Mouse (Mus musculus) CD4-positive helper T cell, adult 2 months (primary cell): ENCODE data around the gene Manbal.

Experiments used
- DNase-seq: peaks from one replicate; pipeline ENCODE4 v3.0.0-alpha.2; 2012; ENCODE audit warnings: low read depth, missing footprints, low spot score

The Manbal gene

GRCm38 (mm10) chr2:157411151-157411693, 43.8 kb downstream of the Manbal start:
- DNase-seq = no peak

- DNase-seq = no peak
Measured at GRCm38 (mm10) chr2:157412497-157412896, 45.1 kb downstream of the Manbal start.

GRCm38 (mm10) chr2:157417229-157417628, 49.8 kb downstream of the Manbal start:
- DNase-seq = no peak

GRCm38 (mm10) chr2:157418206-157418605, 50.8 kb downstream of the Manbal start, which contains the start of gene Src:
Gene Src (plus strand): TSS chr2:157418444.
- DNase-seq = no peak

GRCm38 (mm10) chr2:157418609-157419071, 51.2 kb downstream of the Manbal start:
- DNase-seq = no peak

GRCm38 (mm10) chr2:157419506-157419905, 52.1 kb downstream of the Manbal start:
- DNase-seq = no peak

- no peak for DNase-seq
Measured at GRCm38 (mm10) chr2:157420404-157420803, 53.0 kb downstream of the Manbal start.

- DNase-seq = no peak
Measured at GRCm38 (mm10) chr2:157422062-157422655, 54.8 kb downstream of the Manbal start.

- DNase-seq = no peak
Measured at GRCm38 (mm10) chr2:157422854-157423705, 55.7 kb downstream of the Manbal start.

GRCm38 (mm10) chr2:157423706-157424125, 56.3 kb downstream of the Manbal start:
- no peak for DNase-seq

GRCm38 (mm10) chr2:157424126-157424903, 56.9 kb downstream of the Manbal start:
- DNase-seq = peak; percentile 17

GRCm38 (mm10) chr2:157424904-157425642, 57.7 kb downstream of the Manbal start:
- DNase-seq = no peak

GRCm38 (mm10) chr2:157425643-157425988, 58.2 kb downstream of the Manbal start:
- no peak for DNase-seq

- no peak for DNase-seq
Measured at GRCm38 (mm10) chr2:157426171-157426570, 58.8 kb downstream of the Manbal start.

GRCm38 (mm10) chr2:157427164-157427563, 59.8 kb downstream of the Manbal start:
- DNase-seq = no peak

GRCm38 (mm10) chr2:157428351-157429139, 61.2 kb downstream of the Manbal start:
- DNase-seq = no peak

GRCm38 (mm10) chr2:157429735-157430134, 62.3 kb downstream of the Manbal start:
- DNase-seq = peak; percentile 38

GRCm38 (mm10) chr2:157430667-157431429, 63.5 kb downstream of the Manbal start:
- DNase-seq = no peak

- no peak for DNase-seq
Measured at GRCm38 (mm10) chr2:157431912-157432311, 64.5 kb downstream of the Manbal start.

GRCm38 (mm10) chr2:157432476-157432875, 65.1 kb downstream of the Manbal start:
- no peak for DNase-seq
